Mouse (Mus musculus) adrenal gland, postnatal 25 days (tissue): ENCODE results near the gene Ogn. TPM values are rescaled to one million over a fixed set of nuclear protein-coding genes. Genes with fewer than 3 reads are reported as not detected.
"Not testable (repeated sequence)": the region's sequence is repeated elsewhere in the genome, so short reads cannot be mapped to it uniquely, and the experiment has no call there.

Experiments used
- DNase-seq: peaks from one replicate; pipeline ENCODE4 v3.0.0; 2021; ENCODE audit warnings: mixed read lengths
- long read RNA-seq: library from polyadenylated mRNA; stranded (forward); transcript quantifications from one replicate; pipeline ENCODE4 v2.0.0, GENCODE M21; 2021
- total RNA-seq: library from RNA; stranded (reverse); gene quantifications from 2 replicates; pipeline ENCODE4 v1.2.3, GENCODE M21; 2021

Ogn gene
- total RNA-seq, result 23.6 and 24.7 TPM in 2 replicates
- long read RNA-seq, transcript Ogn-201 (7 exons, 2,566 nt), result major isoform, 9 of 13 reads
- long read RNA-seq, partial matches to known transcripts, result 2 of 13 reads
- long read RNA-seq, other reads (novel, unspliced or antisense), result 2 of 13 reads

GRCm38 (mm10) chr13:49607714-49608113 is at the start of gene Ogn:
Gene Ogn, plus strand, starts transcription at chr13:49608046.
- no peak for DNase-seq

- peak; percentile 39 for DNase-seq
Observed at GRCm38 (mm10) chr13:49559185-49559584, 48.7 kb upstream of the Ogn start.

- no peak for DNase-seq
Observed at GRCm38 (mm10) chr13:49560886-49561285, 47.0 kb upstream of the Ogn start.

- no peak for DNase-seq
Observed at GRCm38 (mm10) chr13:49564347-49564746, 43.5 kb upstream of the Ogn start.

GRCm38 (mm10) chr13:49570371-49570770 is 37.5 kb upstream of the Ogn start:
- DNase-seq, result no peak

GRCm38 (mm10) chr13:49571418-49571817 is 36.4 kb upstream of the Ogn start:
- DNase-seq, result no peak

GRCm38 (mm10) chr13:49581541-49582530 is 26.0 kb upstream of the Ogn start, which contains the start of gene Omd:
Gene Omd, plus strand, starts transcription at chr13:49582462.
- DNase-seq, result no peak

- no peak for DNase-seq
Observed at GRCm38 (mm10) chr13:49583859-49584258, 24.0 kb upstream of the Ogn start.

- no peak for DNase-seq
Observed at GRCm38 (mm10) chr13:49584307-49585005, 23.4 kb upstream of the Ogn start.

GRCm38 (mm10) chr13:49586062-49586461 is 21.8 kb upstream of the Ogn start:
- no peak for DNase-seq

- not testable (repeated sequence) for DNase-seq
Observed at GRCm38 (mm10) chr13:49602541-49602940, 5.3 kb upstream of the Ogn start.

GRCm38 (mm10) chr13:49603603-49604002 is 4.2 kb upstream of the Ogn start:
- DNase-seq, result no peak

GRCm38 (mm10) chr13:49608589-49609322 is 910 bp downstream of the Ogn start:
- DNase-seq, result no peak

- DNase-seq, result no peak
Observed at GRCm38 (mm10) chr13:49617021-49617420, 9.2 kb downstream of the Ogn start.

- no peak for DNase-seq
Observed at GRCm38 (mm10) chr13:49618365-49618764, 10.5 kb downstream of the Ogn start.

GRCm38 (mm10) chr13:49623216-49623615 is 15.4 kb downstream of the Ogn start:
- no peak for DNase-seq

GRCm38 (mm10) chr13:49628167-49628566 is 20.3 kb downstream of the Ogn start:
- no peak for DNase-seq

GRCm38 (mm10) chr13:49629076-49629475 is 21.2 kb downstream of the Ogn start:
- no peak for DNase-seq

GRCm38 (mm10) chr13:49639965-49640364 is 32.1 kb downstream of the Ogn start:
- no peak for DNase-seq

GRCm38 (mm10) chr13:49642650-49643049 is 34.8 kb downstream of the Ogn start:
- DNase-seq, result peak; percentile 39

GRCm38 (mm10) chr13:49643669-49644362 is 36.0 kb downstream of the Ogn start:
- DNase-seq, result no peak
